Mouse (Mus musculus): ENCODE data around the gene Jrkl.

DNA sequence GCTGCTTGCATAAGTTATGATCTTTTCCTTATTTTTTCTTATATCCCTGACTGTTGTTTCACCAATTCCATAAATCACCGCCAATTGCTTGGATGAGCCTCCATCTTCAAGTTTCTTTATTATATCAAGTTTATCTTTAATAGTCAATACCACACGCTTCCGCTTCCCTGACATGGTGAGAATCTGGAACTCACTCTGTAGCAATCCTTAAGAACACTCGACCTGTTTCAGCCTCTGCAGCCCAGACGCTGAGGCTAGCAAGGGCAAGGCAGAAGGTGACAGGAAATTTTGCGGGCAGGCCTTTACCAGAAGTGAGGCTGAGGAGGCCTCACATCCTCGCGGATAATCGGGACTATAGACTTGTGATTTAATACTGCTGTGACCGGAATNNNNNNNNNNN, at the start of gene Jrkl:
- TF ChIP-seq CTCF (IDR thresholded peaks at IDR 0.05; ENCODE audit: borderline replicate concordance, extremely low read depth, insufficient read depth, insufficient read length) = no peak
- TF ChIP-seq POLR2A (IDR thresholded peaks at IDR 0.05; ENCODE audit: borderline replicate concordance, extremely low read depth, insufficient read depth, insufficient read length, poor library complexity, severe bottlenecking) = no peak

Data from brain, embryonic 14.5 days (tissue).